16 mouse cellular contexts compared by ENCODE assay signal in genomic region chr5:148640523-148640922, GRCm38 (mm10).
DNase-seq lines count a peak whose midpoint lies in the region; ATAC-seq and TF ChIP-seq lines count a peak whose summit lies in the region.
"Had no signal": no experiment of that assay in that cellular context is flagged by ENCODE, and none has a peak within 500 bp of the region (broad histone marks: within the 10 kb centered on the region; RNA-seq: fewer than 3 reads in every experiment).

No protein-coding gene starts in this region.

- H3K4me3 ChIP-seq in forebrain, embryonic 10.5 days = 0 out of 2 replicates have a peak overlapping the region, but pooled peaks have one; percentile 19
- no peak overlapping the region for H3K4me3 ChIP-seq in forebrain, postnatal 0 days (ENCODE audit: low read depth, low read length)
- H3K4me3 ChIP-seq in kidney, embryonic 16.5 days (ENCODE audit: low read length) = no peak overlapping the region
- peak overlapping the region; percentile 22 for H3K4me3 ChIP-seq in forebrain, embryonic 16.5 days (replicated peaks; ENCODE audit: low read length)
- H3K4me3 ChIP-seq in midbrain, embryonic 16.5 days (ENCODE audit: low read depth, low read length) = no peak overlapping the region
- no peak overlapping the region for H3K4me3 ChIP-seq in gastrocnemius, adult 2 months
- H3K4me3 ChIP-seq: liver, embryonic 13.5 days had no signal

- peaks cover 11% of the 10 kb centered on the region for H3K4me1 ChIP-seq in forebrain, embryonic 10.5 days
- H3K4me1 ChIP-seq in forebrain, postnatal 0 days (ENCODE audit: insufficient read depth) = no peaks in the 10 kb centered on the region
- H3K4me1 ChIP-seq in kidney, embryonic 16.5 days (ENCODE audit: insufficient read depth, low read length) = peaks cover 8% of the 10 kb centered on the region
- no peaks in the 10 kb centered on the region for H3K4me1 ChIP-seq in forebrain, embryonic 16.5 days (replicated peaks; ENCODE audit: control insufficient read depth, insufficient read depth, low read length)
- no peaks in the 10 kb centered on the region for H3K4me1 ChIP-seq in midbrain, embryonic 16.5 days (ENCODE audit: control insufficient read depth, insufficient read depth, low read length)
- H3K4me1 ChIP-seq: liver, embryonic 13.5 days had no signal

- no peaks in the 10 kb centered on the region for H3K36me3 ChIP-seq in forebrain, embryonic 10.5 days (replicated peaks)
- no peaks in the 10 kb centered on the region for H3K36me3 ChIP-seq in forebrain, postnatal 0 days (ENCODE audit: insufficient read depth)
- H3K36me3 ChIP-seq in kidney, embryonic 16.5 days (ENCODE audit: insufficient read depth, low read length) = no peaks in the 10 kb centered on the region
- no peaks in the 10 kb centered on the region for H3K36me3 ChIP-seq in forebrain, embryonic 16.5 days (ENCODE audit: control insufficient read depth, insufficient read depth)
- H3K36me3 ChIP-seq in midbrain, embryonic 16.5 days (ENCODE audit: control insufficient read depth, insufficient read depth, low read length) = no peaks in the 10 kb centered on the region
- H3K36me3 ChIP-seq: liver, embryonic 13.5 days had no signal

- 57% methylated on average over 14 of the region's 14 CpGs for WGBS in forebrain, embryonic 10.5 days
- 42% methylated on average over 12 of the region's 14 CpGs for WGBS in forebrain, postnatal 0 days
- 26% methylated on average over 12 of the region's 14 CpGs for WGBS in kidney, embryonic 16.5 days
- 41% methylated on average over 12 of the region's 14 CpGs for WGBS in forebrain, embryonic 16.5 days
- WGBS in midbrain, embryonic 16.5 days = 44% methylated on average over 13 of the region's 14 CpGs

- no peak overlapping the region for H3K27ac ChIP-seq in forebrain, embryonic 10.5 days
- H3K27ac ChIP-seq in forebrain, postnatal 0 days (ENCODE audit: low read depth, low read length) = no peak overlapping the region
- no peak overlapping the region for H3K27ac ChIP-seq in kidney, embryonic 16.5 days (ENCODE audit: low read length)
- no peak overlapping the region for H3K27ac ChIP-seq in forebrain, embryonic 16.5 days (ENCODE audit: low read length)
- H3K27ac ChIP-seq in midbrain, embryonic 16.5 days (ENCODE audit: low read length) = no peak overlapping the region
- H3K27ac ChIP-seq in gastrocnemius, adult 2 months = no peak overlapping the region
- H3K27ac ChIP-seq: liver, embryonic 13.5 days had no signal

- H3K4me2 ChIP-seq in forebrain, postnatal 0 days (ENCODE audit: low read depth) = no peak overlapping the region
- peak overlapping the region; percentile 35; the same call in 1 of the 2 replicates for H3K4me2 ChIP-seq in kidney, embryonic 16.5 days (replicated peaks; ENCODE audit: low read depth, low read length)
- no peak overlapping the region for H3K4me2 ChIP-seq in forebrain, embryonic 16.5 days (ENCODE audit: low read length)
- peak overlapping the region; percentile 25; the same call in 1 of the 2 replicates for H3K4me2 ChIP-seq in midbrain, embryonic 16.5 days (ENCODE audit: low read length)
- H3K4me2 ChIP-seq: liver, embryonic 13.5 days had no signal

- ATAC-seq in forebrain, postnatal 0 days = no peak
- ATAC-seq in kidney, embryonic 16.5 days (ENCODE audit: low FRiP score, low TSS enrichment) = no peak; the same call in 1 of the 2 replicates
- no peak for ATAC-seq in forebrain, embryonic 16.5 days
- peak; percentile 48; the same call in 1 of the 2 replicates for ATAC-seq in midbrain, embryonic 16.5 days
- ATAC-seq: inflammation-experienced regulatory T-cells, adult 6 months had no signal

- DNase-seq in forebrain, embryonic 10.5 days (ENCODE audit: extremely low spot score, low spot score) = no peak
- no peak for DNase-seq in forebrain, postnatal 0 days
- DNase-seq in kidney, postnatal 4 days = no peak
- DNase-seq in adrenal gland, adult 2 months = no peak
- DNase-seq in gastrocnemius, adult 2 months = no peak
- DNase-seq: adrenal gland, postnatal 14 days; cerebellum, adult 9-10 months; gastrocnemius, postnatal 10 days; heart, postnatal 36 days; liver, embryonic 13.5 days; lung, postnatal 10 days had no signal

- peaks cover 4% of the 10 kb centered on the region; the same call in 1 of the 2 replicates for H3K9me3 ChIP-seq in forebrain, embryonic 10.5 days
- no peaks in the 10 kb centered on the region for H3K9me3 ChIP-seq in forebrain, postnatal 0 days (ENCODE audit: low read length)
- H3K9me3 ChIP-seq in kidney, embryonic 16.5 days (ENCODE audit: low read length) = no peaks in the 10 kb centered on the region
- peaks cover 2% of the 10 kb centered on the region; the same call in 1 of the 2 replicates for H3K9me3 ChIP-seq in forebrain, embryonic 16.5 days (ENCODE audit: control insufficient read depth, low read length)
- H3K9me3 ChIP-seq in midbrain, embryonic 16.5 days (replicated peaks; ENCODE audit: control insufficient read depth, low read length, poor library complexity, severe bottlenecking) = no peaks in the 10 kb centered on the region
- H3K9me3 ChIP-seq: liver, embryonic 13.5 days had no signal

- H3K27me3 ChIP-seq in forebrain, embryonic 10.5 days (ENCODE audit: poor library complexity, severe bottlenecking) = peaks cover 18% of the 10 kb centered on the region
- H3K27me3 ChIP-seq in forebrain, postnatal 0 days (ENCODE audit: insufficient read depth, low read length) = no peaks in the 10 kb centered on the region
- H3K27me3 ChIP-seq in kidney, embryonic 16.5 days (ENCODE audit: insufficient read depth, low read length) = no peaks in the 10 kb centered on the region
- H3K27me3 ChIP-seq in forebrain, embryonic 16.5 days (replicated peaks; ENCODE audit: control insufficient read depth, insufficient read depth, low read length) = no peaks in the 10 kb centered on the region
- H3K27me3 ChIP-seq in midbrain, embryonic 16.5 days (ENCODE audit: control insufficient read depth, insufficient read depth, low read depth, low read length) = no peaks in the 10 kb centered on the region
- H3K27me3 ChIP-seq: CH12.LX; liver, embryonic 13.5 days had no signal

- intact Hi-C loops in gastrocnemius, adult 2 months (cut with DNase I) = no loop called here

- no peak for TF ChIP-seq CTCF in forebrain, postnatal 0 days (IDR thresholded peaks at IDR 0.05; ENCODE audit: low read depth)
- TF ChIP-seq CTCF in gastrocnemius, adult 2 months (IDR thresholded peaks at IDR 0.05) = no peak

- H3K9ac ChIP-seq in forebrain, postnatal 0 days = no peak overlapping the region
- H3K9ac ChIP-seq in kidney, embryonic 16.5 days (replicated peaks; ENCODE audit: low read length) = no peak overlapping the region
- no peak overlapping the region for H3K9ac ChIP-seq in forebrain, embryonic 16.5 days (replicated peaks; ENCODE audit: low read depth, low read length)
- H3K9ac ChIP-seq in midbrain, embryonic 16.5 days (ENCODE audit: low read depth, low read length) = no peak overlapping the region
- H3K9ac ChIP-seq: liver, embryonic 13.5 days had no signal

Comparison
In these comparisons a context has a peak if more than half of its experiments do, and no peak if none do; other contexts are left out.
1. H3K4me3 ChIP-seq: peak in forebrain, embryonic 10.5 days (single experiment) and forebrain, embryonic 16.5 days (single experiment); none in forebrain, postnatal 0 days (single experiment), kidney, embryonic 16.5 days (single experiment), midbrain, embryonic 16.5 days (single experiment) and gastrocnemius, adult 2 months (single experiment).
2. H3K4me2 ChIP-seq: peak in kidney, embryonic 16.5 days (single experiment) and midbrain, embryonic 16.5 days (single experiment); none in forebrain, postnatal 0 days (single experiment) and forebrain, embryonic 16.5 days (single experiment).